ENCODE assay signal across 10 mouse cellular contexts in genomic region chr9:64240681-64241080, GRCm38 (mm10). TPM values are rescaled to one million over a fixed set of nuclear protein-coding genes. Genes with fewer than 3 reads are reported as not detected.
DNase-seq lines count a peak whose midpoint lies in the region; ATAC-seq and TF ChIP-seq lines count a peak whose summit lies in the region.
"Had no signal": no experiment of that assay in that cellular context is flagged by ENCODE, and none has a peak within 500 bp of the region (broad histone marks: within the 10 kb centered on the region; RNA-seq: fewer than 3 reads in every experiment).

No protein-coding gene starts in this region.

- no peak overlapping the region for H3K9ac ChIP-seq in forebrain, embryonic 14.5 days (ENCODE audit: low read length)
- no peak overlapping the region for H3K9ac ChIP-seq in heart, adult 2 months (ENCODE audit: low read depth, low read length)
- H3K9ac ChIP-seq in limb, embryonic 11.5 days (ENCODE audit: low read length) = no peak overlapping the region

- intact Hi-C loops in heart, adult 2 months (cut with DNase I) = no loop called here
- intact Hi-C loops in left cerebral cortex, postnatal 36 days (cut with DNase I) = no loop called here

- ATAC-seq in forebrain, embryonic 14.5 days = no peak
- ATAC-seq in limb, embryonic 11.5 days (ENCODE audit: insufficient number of reproducible peaks, low FRiP score, low TSS enrichment, low read depth) = no peak
- ATAC-seq in inflammation-experienced regulatory T-cells, adult 6 months = no peak

- H3K27ac ChIP-seq in forebrain, embryonic 10.5 days = peak overlapping the region; percentile 56
- H3K27ac ChIP-seq in forebrain, embryonic 14.5 days (ENCODE audit: low read depth, low read length) = no peak overlapping the region
- no peak overlapping the region for H3K27ac ChIP-seq in heart, adult 2 months
- no peak overlapping the region for H3K27ac ChIP-seq in limb, embryonic 11.5 days (replicated peaks; ENCODE audit: low read depth, low read length)

- H3K36me3 ChIP-seq in forebrain, embryonic 10.5 days (replicated peaks) = peaks cover 23% of the 10 kb centered on the region
- no peaks in the 10 kb centered on the region for H3K36me3 ChIP-seq in forebrain, embryonic 14.5 days (ENCODE audit: control insufficient read depth, insufficient read depth, low read length)
- H3K36me3 ChIP-seq in E14TG2a.4 (ENCODE audit: insufficient read depth, low read length) = peaks cover 58% of the 10 kb centered on the region
- H3K36me3 ChIP-seq in heart, adult 2 months (ENCODE audit: control insufficient read depth, insufficient read depth, low read length) = no peaks in the 10 kb centered on the region; the same call in 1 of the 2 replicates
- no peaks in the 10 kb centered on the region for H3K36me3 ChIP-seq in limb, embryonic 11.5 days (ENCODE audit: control insufficient read depth, insufficient read depth, low read length)

- 59% methylated on average over 8 of the region's 8 CpGs for WGBS in forebrain, embryonic 10.5 days
- 69% methylated on average over 8 of the region's 8 CpGs for WGBS in forebrain, embryonic 14.5 days
- WGBS in heart, adult 2 months = 26% methylated on average over 8 of the region's 8 CpGs
- 20% methylated on average over 8 of the region's 8 CpGs for WGBS in limb, embryonic 11.5 days

- no peak for DNase-seq in forebrain, embryonic 10.5 days (ENCODE audit: extremely low spot score, low spot score)
- DNase-seq in forebrain, embryonic 14.5 days (ENCODE audit: low spot score) = no peak
- DNase-seq in heart, adult 2 months = peak; percentile 20 to 25
- DNase-seq in limb, embryonic 11.5 days (ENCODE audit: low spot score) = peak; percentile 42
- no peak for DNase-seq in layer of hippocampus, postnatal 36 days
- DNase-seq in left cerebral cortex, postnatal 36 days (ENCODE audit: low spot score in 2 of 2) = no peak

- TF ChIP-seq EP300 in heart, adult 2 months (IDR thresholded peaks at IDR 0.05; ENCODE audit: insufficient read depth, low read depth, low read length) = no peak

- H3K4me2 ChIP-seq in forebrain, embryonic 14.5 days (ENCODE audit: low read length) = no peak overlapping the region
- H3K4me2 ChIP-seq in limb, embryonic 11.5 days (ENCODE audit: low read depth, severe bottlenecking) = 0 out of 2 replicates have a peak overlapping the region, but pooled peaks have one; percentile 18

- TF ChIP-seq POLR2A in heart, adult 2 months (IDR thresholded peaks at IDR 0.05; ENCODE audit: insufficient read depth, low read depth, low read length) = no peak

- H3K27me3 ChIP-seq in forebrain, embryonic 10.5 days (ENCODE audit: poor library complexity, severe bottlenecking) = no peaks in the 10 kb centered on the region
- no peaks in the 10 kb centered on the region for H3K27me3 ChIP-seq in forebrain, embryonic 14.5 days (replicated peaks; ENCODE audit: control insufficient read depth, insufficient read depth, low read length)
- no peaks in the 10 kb centered on the region for H3K27me3 ChIP-seq in E14TG2a.4 (ENCODE audit: insufficient read depth, low read length)
- H3K27me3 ChIP-seq in heart, adult 2 months (ENCODE audit: control insufficient read depth, insufficient read depth, low read length) = no peaks in the 10 kb centered on the region
- no peaks in the 10 kb centered on the region for H3K27me3 ChIP-seq in limb, embryonic 11.5 days (ENCODE audit: control insufficient read depth, insufficient read depth, low read length)
- H3K27me3 ChIP-seq: megakaryocyte, embryonic 14.5 days had no signal

- no peak for TF ChIP-seq CTCF in E14TG2a.4 (conservative IDR thresholded peaks at IDR 0.05; ENCODE audit: low read length)
- no peak for TF ChIP-seq CTCF in heart, adult 2 months (IDR thresholded peaks at IDR 0.05)

- peaks cover 7% of the 10 kb centered on the region for H3K79me2 ChIP-seq in heart, adult 2 months (replicated peaks; ENCODE audit: control insufficient read depth, insufficient read depth, low read length)

- peak overlapping the region; percentile 18; the same call in 1 of the 2 replicates for H3K4me3 ChIP-seq in forebrain, embryonic 10.5 days
- H3K4me3 ChIP-seq in forebrain, embryonic 14.5 days (ENCODE audit: low read depth, low read length) = no peak overlapping the region
- H3K4me3 ChIP-seq in E14TG2a.4 (replicated peaks; ENCODE audit: low read length) = 0 out of 2 replicates have a peak overlapping the region, but pooled peaks have one; percentile 13
- H3K4me3 ChIP-seq in heart, adult 2 months = no peak overlapping the region
- no peak overlapping the region for H3K4me3 ChIP-seq in limb, embryonic 11.5 days (ENCODE audit: low read depth, low read length)
- H3K4me3 ChIP-seq: megakaryocyte, embryonic 14.5 days had no signal

- H3K9me3 ChIP-seq in forebrain, embryonic 10.5 days = no peaks in the 10 kb centered on the region
- no peaks in the 10 kb centered on the region for H3K9me3 ChIP-seq in forebrain, embryonic 14.5 days (replicated peaks; ENCODE audit: control insufficient read depth, low read length)
- H3K9me3 ChIP-seq in E14TG2a.4 (ENCODE audit: low read length) = no peaks in the 10 kb centered on the region
- H3K9me3 ChIP-seq in limb, embryonic 11.5 days (ENCODE audit: control insufficient read depth, low read length) = no peaks in the 10 kb centered on the region
- H3K9me3 ChIP-seq: megakaryocyte, embryonic 14.5 days had no signal

- peaks cover 28% of the 10 kb centered on the region for H3K4me1 ChIP-seq in forebrain, embryonic 10.5 days
- no peaks in the 10 kb centered on the region for H3K4me1 ChIP-seq in forebrain, embryonic 14.5 days (ENCODE audit: control insufficient read depth, insufficient read depth, low read length)
- H3K4me1 ChIP-seq in E14TG2a.4 (replicated peaks; ENCODE audit: low read depth, low read length) = peaks cover 46% of the 10 kb centered on the region
- peaks cover 2% of the 10 kb centered on the region for H3K4me1 ChIP-seq in heart, adult 2 months (ENCODE audit: control insufficient read depth, insufficient read depth, low read length)
- H3K4me1 ChIP-seq in limb, embryonic 11.5 days (ENCODE audit: control insufficient read depth, insufficient read depth, low read length) = peaks cover 7% of the 10 kb centered on the region

RNA-seq across cellular contexts. Expression of gene Uchl4, which starts 5.7 kb away (rescaled TPM):
- polyA plus RNA-seq in forebrain, embryonic 10.5 days (2016; fragmentation: Nextera tagmentation; extraction: Ambion mirVana) = 3.6 and 4.4 TPM in 2 replicates
- polyA plus RNA-seq in forebrain, embryonic 14.5 days (2014; fragmentation: Nextera tagmentation; extraction: Ambion mirVana) = 1.7 and 2.2 TPM in 2 replicates
- 1 to 10 TPM; 2.3 to 2.4 TPM for total RNA-seq in heart, adult 2 months (2021)
- polyA plus RNA-seq in heart, adult 2 months (2012; rRNA removed) = 0.21 and 0.44 TPM in 2 replicates
- 3.1 and 3.3 TPM in 2 replicates for polyA plus RNA-seq in limb, embryonic 11.5 days (2014; fragmentation: Nextera tagmentation; extraction: Ambion mirVana)
- polyA plus RNA-seq in inflammation-experienced regulatory T-cells, adult 6 months (2017; shearing (Covaris generic)) = 10 to 100 TPM in 2 of 3 experiments, 1 to 10 TPM in 1; 6.5 to 12.9 (median 12.1) TPM
- total RNA-seq in layer of hippocampus, postnatal 36 days (2021) = 1 to 10 TPM; 2.1 to 3.4 TPM
- 1 to 10 TPM; 2.4 to 2.7 TPM for total RNA-seq in left cerebral cortex, postnatal 36 days (2021)
- total RNA-seq: hematopoietic stem cell, adult 5-6 weeks had no signal

RNA-seq across cellular contexts. Expression of gene Map2k1, which starts 12.8 kb away (rescaled TPM):
- 74.9 and 81.7 TPM in 2 replicates for polyA plus RNA-seq in forebrain, embryonic 10.5 days (2016; fragmentation: Nextera tagmentation; extraction: Ambion mirVana)
- polyA plus RNA-seq in forebrain, embryonic 14.5 days (2014; fragmentation: Nextera tagmentation; extraction: Ambion mirVana) = 42.2 and 50.7 TPM in 2 replicates
- total RNA-seq in heart, adult 2 months (2021) = 10 to 100 TPM; 47.2 to 47.5 TPM
- polyA plus RNA-seq in heart, adult 2 months (2012; rRNA removed) = 30.0 and 43.3 TPM in 2 replicates
- 75.1 and 79.8 TPM in 2 replicates for polyA plus RNA-seq in limb, embryonic 11.5 days (2014; fragmentation: Nextera tagmentation; extraction: Ambion mirVana)
- polyA plus RNA-seq in inflammation-experienced regulatory T-cells, adult 6 months (2017; shearing (Covaris generic)) = 10 to 100 TPM; 24.0 to 24.2 (median 24.1) TPM
- total RNA-seq in layer of hippocampus, postnatal 36 days (2021) = 100 to 1,000 TPM; 315 to 336 TPM
- 100 to 1,000 TPM; 280 to 296 TPM for total RNA-seq in left cerebral cortex, postnatal 36 days (2021)

RNA-seq across cellular contexts. Expression of gene Tipin, which starts 40.7 kb away (rescaled TPM):
- 330 and 333 TPM in 2 replicates for polyA plus RNA-seq in forebrain, embryonic 10.5 days (2016; fragmentation: Nextera tagmentation; extraction: Ambion mirVana)
- polyA plus RNA-seq in forebrain, embryonic 14.5 days (2014; fragmentation: Nextera tagmentation; extraction: Ambion mirVana) = 154 and 174 TPM in 2 replicates
- total RNA-seq in heart, adult 2 months (2021) = 1 to 10 TPM; 9.2 to 9.3 TPM
- 3.8 and 7.2 TPM in 2 replicates for polyA plus RNA-seq in heart, adult 2 months (2012; rRNA removed)
- polyA plus RNA-seq in limb, embryonic 11.5 days (2014; fragmentation: Nextera tagmentation; extraction: Ambion mirVana) = 280 and 287 TPM in 2 replicates
- 100 to 1,000 TPM in 1 of 3 experiments, 10 to 100 TPM in 2; 52.8 to 148 (median 66.4) TPM for polyA plus RNA-seq in inflammation-experienced regulatory T-cells, adult 6 months (2017; shearing (Covaris generic))
- 10 to 100 TPM; 13.5 to 16.9 TPM for total RNA-seq in layer of hippocampus, postnatal 36 days (2021)
- 10 to 100 TPM; 16.8 to 27.1 TPM for total RNA-seq in left cerebral cortex, postnatal 36 days (2021)

Comparison
In these comparisons a context has a peak if more than half of its experiments do, and no peak if none do; other contexts are left out.
1. H3K4me3 ChIP-seq: peak in forebrain, embryonic 10.5 days (single experiment) and E14TG2a.4 (single experiment); none in forebrain, embryonic 14.5 days (single experiment), heart, adult 2 months (single experiment) and limb, embryonic 11.5 days (single experiment).
2. DNase-seq: peak in heart, adult 2 months (2 of 2) and limb, embryonic 11.5 days (single experiment); none in forebrain, embryonic 10.5 days (single experiment), forebrain, embryonic 14.5 days (single experiment), layer of hippocampus, postnatal 36 days (0 of 2) and left cerebral cortex, postnatal 36 days (0 of 2).